Mouse (Mus musculus) T-cell, adult 2 months (primary cell): ENCODE data around the gene Wbp1.

Experiments used
- DNase-seq: peaks from one replicate; pipeline ENCODE4 v3.0.0; 2022; ENCODE audit warnings: low spot score

Wbp1 gene

GRCm38 (mm10) chr6:83116373-83117164 lies 4.8 kb downstream of the Wbp1 start:
- no peak for DNase-seq

DNA sequence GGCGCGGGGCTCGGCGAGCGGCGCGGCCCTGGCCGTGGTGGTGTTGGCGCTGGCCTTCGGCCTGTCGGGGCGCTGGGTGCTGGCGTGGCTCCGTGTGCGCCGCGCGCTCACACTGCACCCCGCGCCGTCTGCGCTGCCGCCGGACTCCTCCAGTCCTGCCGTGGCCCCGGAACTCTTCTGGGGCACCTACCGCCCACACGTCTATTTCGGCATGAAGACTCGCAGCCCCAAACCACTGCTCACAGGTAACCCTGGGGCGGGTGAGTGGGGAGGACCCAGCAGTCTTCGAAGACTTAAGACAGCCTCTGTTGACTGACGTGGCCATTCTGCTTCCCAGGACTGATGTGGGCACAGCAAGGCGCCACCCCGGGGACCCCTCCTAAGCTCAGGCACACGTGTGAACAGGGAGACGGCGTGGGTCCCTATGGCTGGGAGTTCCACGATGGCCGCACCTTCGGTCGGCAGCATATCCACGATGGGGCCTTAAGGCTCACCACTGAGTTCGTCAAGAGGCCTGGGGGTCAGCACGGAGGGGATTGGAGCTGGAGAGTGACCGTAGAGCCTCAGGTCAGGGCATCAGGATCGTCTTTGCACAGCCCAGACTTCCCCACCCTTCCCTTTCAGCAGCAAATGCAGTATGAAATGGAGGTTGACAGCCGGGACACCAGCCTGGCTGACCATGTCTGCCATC lies 5.5 kb downstream of the Wbp1 start:
- DNase-seq = peak; percentile 54

GRCm38 (mm10) chr6:83115011-83115671 lies 6.2 kb downstream of the Wbp1 start, which contains the start of gene Mogs:
Mogs (plus strand) TSS chr6:83115496.
- peak; percentile 87 for DNase-seq

- no peak for DNase-seq
These were observed 9.7 kb downstream of the Wbp1 start for GRCm38 (mm10) chr6:83111510-83112136.

DNA sequence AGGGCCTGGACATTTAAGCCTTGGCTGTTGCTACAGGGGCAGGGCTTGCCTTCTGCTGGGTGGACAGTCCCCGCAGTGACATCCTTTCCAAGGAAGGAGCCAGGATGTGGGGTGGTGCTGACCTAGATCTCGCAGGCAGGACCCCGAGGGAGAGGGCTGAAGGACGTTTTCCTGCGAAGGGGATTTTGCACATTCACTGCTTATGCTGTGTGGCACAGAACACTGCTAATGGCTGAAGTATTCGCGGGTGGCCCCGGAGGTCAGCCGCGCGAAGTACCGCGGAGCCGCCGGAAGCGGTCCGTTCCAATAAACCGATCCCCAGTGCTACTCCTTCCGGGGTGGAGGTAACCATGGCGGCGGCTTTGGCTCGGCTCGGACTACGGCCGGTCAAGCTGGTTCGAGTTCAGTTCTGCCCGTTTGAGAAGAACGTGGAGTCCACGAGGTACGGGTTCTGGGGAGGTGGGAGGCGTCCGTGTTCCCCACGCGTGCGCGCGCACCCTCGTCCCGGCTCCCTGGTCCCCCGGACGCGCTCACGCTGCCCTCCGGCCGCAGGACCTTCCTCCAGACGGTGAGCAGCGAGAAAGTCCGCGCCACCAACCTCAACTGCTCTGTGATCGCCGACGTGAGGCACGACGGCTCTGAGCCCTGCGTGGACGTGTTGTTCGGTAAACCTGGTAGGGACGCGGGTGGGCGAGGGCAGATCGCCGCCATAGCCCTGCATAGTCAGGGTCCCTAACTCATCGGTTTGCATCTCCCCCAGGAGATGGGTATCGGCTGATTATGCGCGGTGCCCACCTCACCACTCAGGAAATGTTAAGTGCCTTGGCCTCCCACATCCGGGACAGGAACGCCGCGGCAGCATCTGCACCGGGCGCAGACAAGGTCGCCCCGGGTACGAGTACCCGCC lies 12.3 kb downstream of the Wbp1 start, which contains the start of gene Mrpl53:
Gene Mrpl53 (plus strand): TSS at position 279 of the 907 bp plus-strand sequence.
- peak; percentile 63 for DNase-seq

GRCm38 (mm10) chr6:83107566-83108400 lies 13.6 kb downstream of the Wbp1 start:
- peak; percentile 76 for DNase-seq

- DNase-seq = no peak
These were observed 17.2 kb downstream of the Wbp1 start for GRCm38 (mm10) chr6:83104158-83104557.

GRCm38 (mm10) chr6:83103130-83103650 lies 18.2 kb downstream of the Wbp1 start:
- DNase-seq = no peak

GRCm38 (mm10) chr6:83101688-83102556 lies 19.4 kb downstream of the Wbp1 start:
- DNase-seq = peak; percentile 73

- DNase-seq = peak; percentile 88
These were observed 20.1 kb downstream of the Wbp1 start, which contains the start of the genes Ccdc142 and Gm42688 for GRCm38 (mm10) chr6:83101316-83101687. Ccdc142 (plus strand) TSS chr6:83101601. Gm42688 (plus strand) TSS chr6:83101617.

DNA sequence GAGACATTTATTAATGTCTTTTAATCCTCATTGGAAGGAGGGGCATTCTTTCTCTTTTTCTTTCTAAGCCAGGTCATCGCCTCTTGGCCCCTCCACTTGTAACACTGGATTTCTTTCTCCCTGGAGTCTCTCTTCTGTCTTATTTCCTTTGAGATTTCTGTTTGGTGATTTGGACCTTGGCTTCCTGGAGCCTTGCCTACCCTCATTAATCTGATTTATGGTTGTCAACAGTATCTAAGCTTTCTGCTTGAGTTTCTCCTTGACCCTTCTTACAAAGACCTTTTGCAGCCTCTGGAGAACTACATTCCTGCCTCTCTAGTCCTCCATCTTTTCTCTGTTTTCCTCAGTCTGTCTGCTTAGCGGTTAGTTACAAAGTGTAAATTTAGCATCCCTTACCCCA lies 22.9 kb downstream of the Wbp1 start:
- no peak for DNase-seq

GRCm38 (mm10) chr6:83095968-83096367 lies 25.4 kb downstream of the Wbp1 start:
- peak; percentile 81 for DNase-seq

GRCm38 (mm10) chr6:83092416-83093127 lies 28.8 kb downstream of the Wbp1 start:
- no peak for DNase-seq

DNA sequence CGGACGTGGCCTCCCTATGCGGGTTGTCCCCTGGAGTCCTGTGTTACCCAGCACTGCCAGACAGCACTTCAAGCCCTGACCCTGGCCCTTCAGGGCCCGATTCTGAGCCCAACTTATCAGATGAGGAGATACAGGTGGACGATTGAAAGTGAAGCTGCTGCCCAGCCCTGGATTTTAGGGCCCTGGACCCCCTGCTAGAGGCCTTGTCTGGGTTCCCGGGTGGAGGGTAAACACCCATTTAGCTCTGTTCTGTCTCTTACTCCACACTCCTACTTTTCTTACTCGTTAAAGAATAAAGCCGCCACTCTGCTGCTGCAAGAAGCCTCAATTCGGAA lies 33.5 kb downstream of the Wbp1 start:
- no peak for DNase-seq

GRCm38 (mm10) chr6:83087205-83087925 lies 34.0 kb downstream of the Wbp1 start:
- DNase-seq = no peak

DNA sequence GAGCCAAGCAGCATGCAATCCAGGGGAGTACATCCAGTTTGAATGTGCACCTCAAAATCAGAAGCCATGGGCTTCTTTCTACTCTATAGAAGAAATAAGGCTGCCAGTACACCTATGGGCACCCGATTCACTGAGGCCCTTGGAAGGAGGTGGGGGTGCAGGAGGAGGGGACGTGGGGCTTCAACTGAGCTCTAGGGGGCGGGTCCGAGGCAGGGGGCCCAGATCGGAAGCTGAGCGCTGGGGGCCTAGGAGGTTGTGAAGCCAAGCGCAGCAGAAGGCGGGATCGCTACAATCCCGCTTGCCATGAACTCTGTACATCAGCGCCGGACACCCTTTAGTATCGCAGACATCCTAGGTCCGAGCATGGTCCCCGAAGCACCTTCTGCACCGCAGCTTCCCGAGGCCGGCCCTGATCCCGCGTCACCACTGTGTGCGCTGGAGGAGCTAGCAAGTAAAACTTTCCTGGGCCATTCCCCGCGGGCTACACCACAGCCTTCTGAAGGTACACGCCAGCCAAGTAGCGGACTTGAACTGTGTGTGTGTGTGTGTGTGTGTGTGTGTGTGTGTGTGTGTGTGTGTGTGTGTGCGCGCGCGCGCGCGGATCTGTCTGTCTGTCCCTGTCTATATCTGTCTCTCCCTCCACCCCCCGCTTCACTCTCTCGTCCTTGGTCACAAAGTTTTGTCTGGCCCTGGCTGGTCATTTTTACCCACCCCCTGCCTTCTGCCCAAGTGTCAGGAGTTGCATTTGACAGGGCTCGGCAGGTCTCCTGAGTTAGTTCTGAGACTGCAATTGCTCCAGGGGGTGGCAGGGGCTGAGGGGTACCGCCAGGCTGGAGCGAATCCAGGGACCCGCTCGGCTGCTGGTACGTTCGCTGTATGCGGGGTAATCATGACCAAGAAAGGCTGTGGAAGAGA lies 35.0 kb downstream of the Wbp1 start, which contains the start of gene Lbx2:
Gene Lbx2 (plus strand): TSS at position 247 of the 915 bp plus-strand sequence.
- no peak for DNase-seq
